Mouse (Mus musculus) myocyte (in vitro differentiated cells): ENCODE measurements around the gene Gimap9.

Experiments used
- CEBPB ChIP-seq: IDR thresholded peaks from 2 replicates; pipeline ENCODE4 v1.6.1; 2011; ENCODE audit warnings: mild to moderate bottlenecking, moderate library complexity; ENCODE audit not compliant: poor library complexity, insufficient read depth, severe bottlenecking
- E2F4 ChIP-seq: IDR thresholded peaks from one replicate; pipeline ENCODE4 v1.6.1; 2011; ENCODE audit warnings: mild to moderate bottlenecking, control low read depth, moderate library complexity; ENCODE audit not compliant: insufficient read depth
- MAX ChIP-seq: IDR thresholded peaks from one replicate; pipeline ENCODE4 v1.6.1; 2011; ENCODE audit warnings: low read depth, mild to moderate bottlenecking, control low read depth
- MYOD1 ChIP-seq, 3 experiments: IDR thresholded peaks; one replicate each; pipeline ENCODE4 v1.6.1; 2011; ENCODE audit warnings: control low read depth in 2 of 3, low read depth in 2 of 3, mild to moderate bottlenecking in 2 of 3, moderate library complexity in 1 of 3; ENCODE audit not compliant: insufficient read length in 2 of 3, control insufficient read depth in 1 of 3
- MYOG ChIP-seq, 3 experiments: IDR thresholded peaks; one replicate each; pipeline ENCODE4 v1.6.1; 2011; ENCODE audit warnings: control low read depth in 2 of 3, low read depth in 2 of 3, mild to moderate bottlenecking in 2 of 3; ENCODE audit not compliant: insufficient read length in 2 of 3, control insufficient read depth in 1 of 3, insufficient read depth in 1 of 3
- POLR2A ChIP-seq: IDR thresholded peaks from one replicate; pipeline ENCODE4 v1.6.1; 2011; ENCODE audit warnings: low read depth, mild to moderate bottlenecking, control low read depth, moderate library complexity; ENCODE audit not compliant: insufficient read length
- POLR2AphosphoS2 ChIP-seq: IDR thresholded peaks from one replicate; pipeline ENCODE4 v1.6.1; 2011; ENCODE audit warnings: low read depth, control low read depth; ENCODE audit not compliant: insufficient read length
- REST ChIP-seq: IDR thresholded peaks from one replicate; pipeline ENCODE4 v1.6.1; 2011; ENCODE audit warnings: mild to moderate bottlenecking, control low read depth, moderate library complexity; ENCODE audit not compliant: insufficient read depth, insufficient read length
- SRF ChIP-seq: IDR thresholded peaks from one replicate; pipeline ENCODE4 v1.6.1; 2011; ENCODE audit warnings: low read depth; ENCODE audit not compliant: control insufficient read depth, insufficient read length
- TCF12 ChIP-seq: IDR thresholded peaks from one replicate; pipeline ENCODE4 v1.6.1; 2011; ENCODE audit warnings: mild to moderate bottlenecking, control low read depth; ENCODE audit not compliant: poor library complexity, insufficient read depth, severe bottlenecking
- TCF3 ChIP-seq: IDR thresholded peaks from one replicate; pipeline ENCODE4 v1.6.1; 2011; ENCODE audit warnings: low read depth, control low read depth; ENCODE audit not compliant: insufficient read length
- USF1 ChIP-seq: IDR thresholded peaks from one replicate; pipeline ENCODE4 v1.6.1; 2011; ENCODE audit warnings: low read depth, mild to moderate bottlenecking, control low read depth, moderate library complexity

DNA sequence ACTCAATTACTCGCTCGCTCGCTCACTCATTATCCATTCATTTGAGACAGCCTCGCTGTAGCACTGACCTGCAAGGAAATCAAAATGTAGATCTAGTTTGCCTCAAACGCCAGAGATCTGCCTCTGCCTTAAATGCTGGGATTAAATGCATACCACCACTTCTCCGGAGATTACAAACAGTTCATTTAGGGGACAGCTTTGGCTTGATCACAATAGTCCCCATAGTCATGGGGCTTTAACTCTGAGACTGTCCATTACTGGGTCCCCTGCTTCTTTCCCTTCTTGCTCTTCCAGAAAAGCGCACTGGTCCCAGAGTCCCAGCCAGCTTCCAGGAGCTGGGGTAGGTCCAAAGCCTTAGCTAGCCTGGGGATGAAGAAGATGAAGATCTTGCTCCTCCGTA, 49.5 kb upstream of the Gimap9 start, which contains the start of gene AI854703:
- TF ChIP-seq POLR2A = no peak
- TF ChIP-seq TCF3 = no peak
- no peak for TF ChIP-seq MYOD1 (IDR thresholded peaks at IDR 0.05; ENCODE audit: control insufficient read depth in 1 of 3, insufficient read length in 2 of 3, low read depth in 2 of 3)
- TF ChIP-seq SRF = no peak
- no peak for TF ChIP-seq POLR2AphosphoS2
- TF ChIP-seq USF1 = no peak
- no peak for TF ChIP-seq E2F4
- no peak for TF ChIP-seq MAX
- no peak for TF ChIP-seq TCF12
- TF ChIP-seq REST = no peak
- TF ChIP-seq MYOG (IDR thresholded peaks at IDR 0.05; ENCODE audit: control insufficient read depth in 1 of 3, insufficient read depth in 1 of 3, insufficient read length in 2 of 3, low read depth in 2 of 3) = no peak
- no peak for TF ChIP-seq CEBPB
